Mouse (Mus musculus): ENCODE measurements around the gene Pomt2.
A peak's percentile ranks its signal among the peaks of the same experiment; 100 is the strongest.
"Not testable (repeated sequence)": the region's sequence is repeated elsewhere in the genome, so short reads cannot be mapped to it uniquely, and the experiment has no call there.

The Pomt2 gene

GRCm38 (mm10) chr12:87147395-87148089 lies at the start of gene Pomt2:
TSS of gene Pomt2 (minus strand) at chr12:87147968.
- peak; percentile 99 for DNase-seq (ENCODE audit: low read depth, low spot score)

- DNase-seq (ENCODE audit: low read depth, low spot score) = no peak
Measured at GRCm38 (mm10) chr12:87196310-87196709, 48.5 kb upstream of the Pomt2 start.

- DNase-seq (ENCODE audit: low read depth, low spot score) = no peak
Measured at GRCm38 (mm10) chr12:87195069-87195468, 47.3 kb upstream of the Pomt2 start.

- DNase-seq (ENCODE audit: low read depth, low spot score) = no peak
Measured at GRCm38 (mm10) chr12:87193008-87193407, 45.2 kb upstream of the Pomt2 start.

- DNase-seq (ENCODE audit: low read depth, low spot score) = no peak
Measured at GRCm38 (mm10) chr12:87177631-87178030, 29.9 kb upstream of the Pomt2 start.

- DNase-seq (ENCODE audit: low read depth, low spot score) = no peak
Measured at GRCm38 (mm10) chr12:87175194-87175946, 27.6 kb upstream of the Pomt2 start.

GRCm38 (mm10) chr12:87160815-87161214 lies 13.0 kb upstream of the Pomt2 start:
- no peak for DNase-seq (ENCODE audit: low read depth, low spot score)

GRCm38 (mm10) chr12:87160310-87160709 lies 12.5 kb upstream of the Pomt2 start:
- no peak for DNase-seq (ENCODE audit: low read depth, low spot score)

- DNase-seq (ENCODE audit: low read depth, low spot score) = no peak
Measured at GRCm38 (mm10) chr12:87158099-87158498, 10.3 kb upstream of the Pomt2 start.

- peak; percentile 43 for DNase-seq (ENCODE audit: low read depth, low spot score)
Measured at GRCm38 (mm10) chr12:87157361-87157760, 9.6 kb upstream of the Pomt2 start.

GRCm38 (mm10) chr12:87154448-87154847 lies 6.7 kb upstream of the Pomt2 start:
- DNase-seq (ENCODE audit: low read depth, low spot score) = not testable (repeated sequence)

- DNase-seq (ENCODE audit: low read depth, low spot score) = peak; percentile 33
Measured at GRCm38 (mm10) chr12:87149471-87149870, 1.7 kb upstream of the Pomt2 start.

GRCm38 (mm10) chr12:87148136-87148535 lies 368 bp upstream of the Pomt2 start:
- no peak for DNase-seq (ENCODE audit: low read depth, low spot score)

- DNase-seq (ENCODE audit: low read depth, low spot score) = peak; percentile 95
Measured at GRCm38 (mm10) chr12:87146966-87147365, 802 bp downstream of the Pomt2 start, which contains the start of gene Gstz1. TSS of gene Gstz1 (plus strand) at chr12:87147165.

GRCm38 (mm10) chr12:87142156-87142555 lies 5.6 kb downstream of the Pomt2 start:
- DNase-seq (ENCODE audit: low read depth, low spot score) = no peak

GRCm38 (mm10) chr12:87138768-87139167 lies 9.0 kb downstream of the Pomt2 start:
- no peak for DNase-seq (ENCODE audit: low read depth, low spot score)

- peak; percentile 9 for DNase-seq (ENCODE audit: low read depth, low spot score)
Measured at GRCm38 (mm10) chr12:87138342-87138701, 9.4 kb downstream of the Pomt2 start.

- peak; percentile 17 for DNase-seq (ENCODE audit: low read depth, low spot score)
Measured at GRCm38 (mm10) chr12:87137439-87138341, 10.1 kb downstream of the Pomt2 start.

GRCm38 (mm10) chr12:87132784-87133183 lies 15.0 kb downstream of the Pomt2 start:
- no peak for DNase-seq (ENCODE audit: low read depth, low spot score)

- no peak for DNase-seq (ENCODE audit: low read depth, low spot score)
Measured at GRCm38 (mm10) chr12:87132210-87132609, 15.6 kb downstream of the Pomt2 start.

- peak; percentile 33 for DNase-seq (ENCODE audit: low read depth, low spot score)
Measured at GRCm38 (mm10) chr12:87131619-87132018, 16.1 kb downstream of the Pomt2 start.

- DNase-seq (ENCODE audit: low read depth, low spot score) = no peak
Measured at GRCm38 (mm10) chr12:87131181-87131580, 16.6 kb downstream of the Pomt2 start.
